Comparison of ENCODE assay signal across 12 mouse cellular contexts in the genomic region with DNA sequence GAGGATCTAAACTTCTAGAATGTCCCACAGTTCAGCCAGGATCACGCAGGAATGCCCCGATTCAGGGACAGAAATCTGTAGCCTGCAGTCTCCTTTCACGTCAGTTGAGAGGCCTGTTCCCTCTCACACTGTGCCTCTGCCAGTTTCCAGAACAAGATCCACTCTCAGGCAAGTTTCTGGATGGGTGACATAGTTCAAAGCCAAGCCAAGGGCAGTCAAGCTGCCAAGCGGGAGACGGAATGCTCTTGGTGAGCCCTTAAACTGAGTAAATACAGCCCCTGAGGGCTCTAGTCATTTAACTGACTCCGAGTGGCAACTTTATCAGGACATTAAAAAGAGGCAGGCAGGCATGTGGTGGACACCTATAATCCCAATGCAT. TPM values are rescaled to one million over a fixed set of nuclear protein-coding genes. Genes with fewer than 3 reads are reported as not detected.
DNase-seq lines count a peak whose midpoint lies in the region; ATAC-seq lines count a peak whose summit lies in the region.
"Had no signal": no experiment of that assay in that cellular context is flagged by ENCODE, and none has a peak within 500 bp of the region (broad histone marks: within the 10 kb centered on the region; RNA-seq: fewer than 3 reads in every experiment).

No protein-coding gene starts in this region.

- ATAC-seq in heart, embryonic 12.5 days (ENCODE audit: insufficient number of reproducible peaks, low FRiP score), result no peak
- 0 out of 2 replicates have a peak, but pooled peaks have one; percentile 34 for ATAC-seq in kidney, embryonic 15.5 days (replicated peaks; ENCODE audit: low FRiP score)
- ATAC-seq in inflammation-experienced regulatory T-cells, adult 6 months, result no peak
- ATAC-seq: intestine, embryonic 16.5 days had no signal

- H3K27me3 ChIP-seq in heart, embryonic 12.5 days (replicated peaks), result peaks cover 12% of the 10 kb centered on the region
- no peaks in the 10 kb centered on the region for H3K27me3 ChIP-seq in kidney, embryonic 15.5 days
- peaks cover 7% of the 10 kb centered on the region; the same call in 1 of the 2 replicates for H3K27me3 ChIP-seq in embryonic facial prominence, embryonic 10.5 days (replicated peaks; ENCODE audit: low read depth, poor library complexity, severe bottlenecking)
- H3K27me3 ChIP-seq: embryonic facial prominence, embryonic 15.5 days had no signal

- H3K36me3 ChIP-seq in heart, embryonic 12.5 days, result no peaks in the 10 kb centered on the region
- H3K36me3 ChIP-seq in kidney, embryonic 15.5 days, result no peaks in the 10 kb centered on the region
- no peaks in the 10 kb centered on the region for H3K36me3 ChIP-seq in embryonic facial prominence, embryonic 10.5 days (replicated peaks)
- H3K36me3 ChIP-seq: embryonic facial prominence, embryonic 15.5 days had no signal

- WGBS in heart, embryonic 12.5 days, result 36% methylated on average over 6 of the region's 6 CpGs
- WGBS in kidney, embryonic 15.5 days, result 30% methylated on average over 6 of the region's 6 CpGs
- WGBS in embryonic facial prominence, embryonic 10.5 days, result 68% methylated on average over 6 of the region's 6 CpGs

- H3K9ac ChIP-seq in heart, embryonic 12.5 days, result no peak overlapping the region
- H3K9ac ChIP-seq in kidney, embryonic 15.5 days, result no peak overlapping the region
- H3K9ac ChIP-seq: embryonic facial prominence, embryonic 15.5 days had no signal

- no peaks in the 10 kb centered on the region for H3K9me3 ChIP-seq in heart, embryonic 12.5 days (replicated peaks)
- H3K9me3 ChIP-seq in kidney, embryonic 15.5 days (replicated peaks), result no peaks in the 10 kb centered on the region
- H3K9me3 ChIP-seq in embryonic facial prominence, embryonic 10.5 days, result no peaks in the 10 kb centered on the region
- H3K9me3 ChIP-seq: embryonic facial prominence, embryonic 15.5 days had no signal

- H3K4me3 ChIP-seq in heart, embryonic 12.5 days, result no peak overlapping the region
- H3K4me3 ChIP-seq in kidney, embryonic 15.5 days (replicated peaks), result no peak overlapping the region
- no peak overlapping the region for H3K4me3 ChIP-seq in embryonic facial prominence, embryonic 10.5 days
- H3K4me3 ChIP-seq: embryonic facial prominence, embryonic 15.5 days had no signal

- H3K27ac ChIP-seq in heart, embryonic 12.5 days (ENCODE audit: poor library complexity, severe bottlenecking), result peak overlapping the region; percentile 54
- peak overlapping the region; percentile 68 for H3K27ac ChIP-seq in kidney, embryonic 15.5 days
- no peak overlapping the region for H3K27ac ChIP-seq in embryonic facial prominence, embryonic 10.5 days (replicated peaks)
- H3K27ac ChIP-seq: embryonic facial prominence, embryonic 15.5 days had no signal

- H3K4me1 ChIP-seq in heart, embryonic 12.5 days (replicated peaks), result peaks cover 16% of the 10 kb centered on the region
- H3K4me1 ChIP-seq in kidney, embryonic 15.5 days, result peaks cover 12% of the 10 kb centered on the region
- H3K4me1 ChIP-seq in embryonic facial prominence, embryonic 10.5 days, result peaks cover 36% of the 10 kb centered on the region

- H3K4me2 ChIP-seq in heart, embryonic 12.5 days, result no peak overlapping the region
- H3K4me2 ChIP-seq in kidney, embryonic 15.5 days, result no peak overlapping the region
- H3K4me2 ChIP-seq: embryonic facial prominence, embryonic 15.5 days had no signal

- DNase-seq in kidney, adult 11 months, result peak; percentile 53
- DNase-seq in kidney, postnatal 4 days, result no peak
- peak; percentile 82 for DNase-seq in lung, postnatal 36 days
- no peak for DNase-seq in embryonic facial prominence, embryonic 10.5 days (ENCODE audit: low spot score)
- DNase-seq in thymus, adult 18-20 months, result no peak
- DNase-seq: adrenal gland, postnatal 36 days; cerebellum, postnatal 10 days had no signal

RNA-seq across cellular contexts. Expression of a gene that starts 32.7 kb away (rescaled TPM):
- not detected in 2 replicates for polyA plus RNA-seq in heart, embryonic 12.5 days (2016; fragmentation: Nextera tagmentation; extraction: Ambion mirVana)
- polyA plus RNA-seq in kidney, embryonic 15.5 days (2015; fragmentation: Nextera tagmentation; extraction: Ambion mirVana), result 0.08 and 0.10 TPM in 2 replicates
- 0.12 and 0.13 TPM in 2 replicates for polyA plus RNA-seq in embryonic facial prominence, embryonic 10.5 days (2016; fragmentation: Nextera tagmentation; extraction: Ambion mirVana)
- not detected for polyA plus RNA-seq in inflammation-experienced regulatory T-cells, adult 6 months (2017; shearing (Covaris generic))

RNA-seq across cellular contexts. Expression of a gene that starts 53.9 kb away (rescaled TPM):
- 1,393 and 1,408 TPM in 2 replicates for polyA plus RNA-seq in heart, embryonic 12.5 days (2016; fragmentation: Nextera tagmentation; extraction: Ambion mirVana)
- 1,364 and 1,510 TPM in 2 replicates for polyA plus RNA-seq in kidney, embryonic 15.5 days (2015; fragmentation: Nextera tagmentation; extraction: Ambion mirVana)
- 269 and 310 TPM in 2 replicates for polyA plus RNA-seq in embryonic facial prominence, embryonic 10.5 days (2016; fragmentation: Nextera tagmentation; extraction: Ambion mirVana)
- not detected for polyA plus RNA-seq in inflammation-experienced regulatory T-cells, adult 6 months (2017; shearing (Covaris generic))

Comparison
In these comparisons a context has a peak if more than half of its experiments do, and no peak if none do; other contexts are left out.
1. DNase-seq: peak in kidney, adult 11 months (single experiment) and lung, postnatal 36 days (single experiment); none in kidney, postnatal 4 days (0 of 2), embryonic facial prominence, embryonic 10.5 days (single experiment) and thymus, adult 18-20 months (0 of 2).
2. RNA of a gene that starts 53.9 kb away (polyA plus RNA-seq): 1,364 to 1,510 TPM in kidney, embryonic 15.5 days, 1,393 to 1,408 TPM in heart, embryonic 12.5 days and 269 to 310 TPM in embryonic facial prominence, embryonic 10.5 days; not detected in inflammation-experienced regulatory T-cells, adult 6 months; every median in the first group is over 100 times any median in the second.